Mouse (Mus musculus) kidney, postnatal 0 days (tissue): Measurements from ENCODE around the gene Tenm3. TPM values are rescaled to one million over a fixed set of nuclear protein-coding genes. Genes with fewer than 3 reads are reported as not detected.

ENCODE experiments used
- ATAC-seq: fragments of 200-750 bp; cut with Nextera tagmentation; replicated peaks from 2 replicates; pipeline ENCODE4 v1.8.0; 2017; ENCODE audit warnings: low read depth, moderate number of reproducible peaks, moderate TSS enrichment, moderate library complexity; ENCODE audit not compliant: low FRiP score
- DNase-seq: peaks from one replicate; pipeline ENCODE4 v3.0.0-alpha.2; 2016; ENCODE audit warnings: low spot score
- H3K27ac ChIP-seq: fragments of 300-500 bp; sonication (generic); 2 replicates; pipeline ENCODE4 v1.5.1; 2014; ENCODE audit warnings: mild to moderate bottlenecking
- H3K27me3 ChIP-seq: fragments of 300-500 bp; sonication (generic); 2 replicates; pipeline ENCODE4 v1.6.1; 2014; ENCODE audit warnings: low read length, mixed read lengths; ENCODE audit not compliant: insufficient read depth
- H3K36me3 ChIP-seq: fragments of 300-500 bp; sonication (generic); 2 replicates; pipeline ENCODE4 v1.6.1; 2014; ENCODE audit warnings: low read length, mixed read lengths; ENCODE audit not compliant: insufficient read depth
- H3K4me1 ChIP-seq: fragments of 300-500 bp; sonication (generic); replicated peaks from 2 replicates; pipeline ENCODE4 v1.6.1; 2014; ENCODE audit warnings: antibody characterized with exemption, low read length, mixed read lengths; ENCODE audit not compliant: insufficient read depth
- H3K4me2 ChIP-seq: fragments of 300-500 bp; sonication (generic); 2 replicates; pipeline ENCODE4 v1.6.1; 2014; ENCODE audit warnings: mild to moderate bottlenecking, low read length, moderate library complexity, mixed read lengths
- H3K4me3 ChIP-seq: fragments of 300-500 bp; sonication (generic); replicated peaks from 2 replicates; pipeline ENCODE4 v1.5.1; 2014; ENCODE audit warnings: low read depth, low read length
- H3K9ac ChIP-seq: fragments of 300-500 bp; sonication (generic); 2 replicates; pipeline ENCODE4 v1.6.1; 2014; ENCODE audit warnings: low read depth, low read length
- H3K9me3 ChIP-seq: fragments of 300-500 bp; sonication (generic); replicated peaks from 2 replicates; pipeline ENCODE4 v1.6.1; 2016; ENCODE audit warnings: low read length, inconsistent platforms, mixed read lengths
- CTCF ChIP-seq: IDR thresholded peaks from 2 replicates; pipeline ENCODE4 v1.5.1; 2016; ENCODE audit warnings: antibody characterized with exemption, low read depth, mild to moderate bottlenecking, moderate library complexity
- WGBS: fragments of 180-500 bp; shearing (Covaris S2); extraction: QIAGEN DNeasy Blood & Tissue Kit; methylation state at CpG from one replicate; pipeline ENCODE4 v1.1.7; 2014; 5-methylcytosine and 5-hydroxymethylcytosine counted together
- polyA plus RNA-seq: library from polyadenylated mRNA; unstranded; fragments of >200 nt; fragmentation: Nextera tagmentation; extraction: Ambion mirVana; gene quantifications from 2 replicates; pipeline ENCODE4 v1.2.1, GENCODE M21; 2015

Tenm3 gene
- polyA plus RNA-seq, 1 experiment from 2014 or later: 15.3 TPM

- H3K4me3 ChIP-seq: no peak overlapping the region
- 90% methylated on average over 4 of the region's 4 CpGs for WGBS
Observed at GRCm38 (mm10) chr8:48445690-48446089, 398.1 kb downstream of the Tenm3 start.

GRCm38 (mm10) chr8:48439491-48439890 lies 404.3 kb downstream of the Tenm3 start:
- DNase-seq: peak; percentile 60
- Histone ChIP-seq H3K4me1 (no peaks in the 10 kb centered on the region), H3K9ac (no peak overlapping the region), H3K4me2 (no peak overlapping the region), H3K36me3 (no peaks in the 10 kb centered on the region), H3K27ac (no peak overlapping the region), H3K9me3 (no peaks in the 10 kb centered on the region), H3K27me3 (no peaks in the 10 kb centered on the region), H3K4me3 (no peak overlapping the region)
- no peak for ATAC-seq
- no peak for TF ChIP-seq CTCF
- WGBS: 69% methylated on average over 12 of the region's 12 CpGs

More at GRCm38 (mm10) chr8:48445690-48446089, 398.1 kb downstream of the Tenm3 start:
- Histone ChIP-seq H3K4me2 (no peak overlapping the region), H3K36me3 (no peaks in the 10 kb centered on the region), H3K9me3 (no peaks in the 10 kb centered on the region), H3K4me1 (peaks cover 2% of the 10 kb centered on the region; the same call in 1 of the 2 replicates), H3K27me3 (no peaks in the 10 kb centered on the region), H3K9ac (no peak overlapping the region), H3K27ac (no peak overlapping the region)
- ATAC-seq (no peak), DNase-seq (no peak)
- no peak for TF ChIP-seq CTCF

GRCm38 (mm10) chr8:48437523-48438207 lies 406.1 kb downstream of the Tenm3 start:
- TF ChIP-seq CTCF: no peak
- Histone ChIP-seq H3K36me3 (no peaks in the 10 kb centered on the region), H3K9me3 (no peaks in the 10 kb centered on the region), H3K4me2 (no peak overlapping the region), H3K27ac (no peak overlapping the region), H3K9ac (no peak overlapping the region), H3K4me1 (no peaks in the 10 kb centered on the region), H3K27me3 (no peaks in the 10 kb centered on the region), H3K4me3 (no peak overlapping the region)
- no peak for ATAC-seq
- WGBS: 53% methylated on average over 16 of the region's 16 CpGs
- DNase-seq: no peak

DNA sequence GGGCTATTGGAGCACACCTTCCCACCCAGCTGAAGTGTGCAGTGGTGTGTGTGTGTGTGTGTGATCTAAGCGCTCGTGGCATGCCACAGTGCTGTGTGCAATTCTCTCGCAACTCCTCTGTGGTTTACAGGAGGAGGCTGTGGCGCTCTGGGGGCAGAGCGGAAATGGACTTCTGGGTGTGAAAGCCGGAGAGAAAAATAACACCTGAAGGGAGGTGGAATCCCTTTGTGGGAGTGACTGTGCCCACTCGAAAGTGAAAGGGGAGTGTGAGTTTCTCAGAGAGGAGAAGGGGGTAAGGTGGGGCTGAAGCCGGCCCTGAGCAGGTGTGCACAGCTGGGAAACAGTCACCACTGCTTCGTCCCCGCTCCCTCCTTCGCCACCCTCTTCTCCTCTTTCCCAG lies 418.6 kb downstream of the Tenm3 start:
- no peak for DNase-seq
- no peaks in the 10 kb centered on the region for H3K36me3 ChIP-seq
- 0 out of 2 replicates have a peak overlapping the region, but pooled peaks have one; percentile 2 for H3K4me3 ChIP-seq
- H3K27me3 ChIP-seq: no peaks in the 10 kb centered on the region
- ATAC-seq: no peak
- no peaks in the 10 kb centered on the region for H3K9me3 ChIP-seq
- TF ChIP-seq CTCF: no peak
- no peaks in the 10 kb centered on the region for H3K4me1 ChIP-seq
- no peak overlapping the region for H3K9ac ChIP-seq
- peak overlapping the region; percentile 32 for H3K4me2 ChIP-seq
- 35% methylated on average over 11 of the region's 11 CpGs for WGBS
- no peak overlapping the region for H3K27ac ChIP-seq

DNA sequence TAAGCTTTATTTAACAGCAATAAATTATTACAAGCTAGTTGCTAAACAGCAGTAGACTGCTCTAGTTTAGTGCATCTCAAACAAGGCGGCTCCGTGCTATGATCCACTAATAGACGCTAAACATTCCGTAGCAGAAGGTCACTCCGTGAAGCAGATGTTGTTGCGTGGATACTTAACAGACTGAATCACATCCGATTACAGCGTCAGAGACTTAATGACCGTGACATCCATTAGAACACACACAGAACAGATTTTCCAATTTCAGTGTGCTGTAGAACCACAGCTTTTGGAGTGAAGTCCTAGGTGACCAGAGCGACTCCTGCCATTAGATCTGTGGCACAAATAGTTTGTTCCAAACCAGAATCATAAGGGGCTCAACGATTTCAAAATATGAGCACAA lies 426.0 kb downstream of the Tenm3 start:
- Histone ChIP-seq H3K9ac (no peak overlapping the region), H3K9me3 (no peaks in the 10 kb centered on the region), H3K27ac (no peak overlapping the region), H3K4me3 (no peak overlapping the region), H3K4me1 (no peaks in the 10 kb centered on the region), H3K4me2 (no peak overlapping the region), H3K36me3 (no peaks in the 10 kb centered on the region), H3K27me3 (no peaks in the 10 kb centered on the region)
- 40% methylated on average over 11 of the region's 11 CpGs for WGBS
- ATAC-seq (no peak), DNase-seq (peak; percentile 13)
- no peak for TF ChIP-seq CTCF

DNA sequence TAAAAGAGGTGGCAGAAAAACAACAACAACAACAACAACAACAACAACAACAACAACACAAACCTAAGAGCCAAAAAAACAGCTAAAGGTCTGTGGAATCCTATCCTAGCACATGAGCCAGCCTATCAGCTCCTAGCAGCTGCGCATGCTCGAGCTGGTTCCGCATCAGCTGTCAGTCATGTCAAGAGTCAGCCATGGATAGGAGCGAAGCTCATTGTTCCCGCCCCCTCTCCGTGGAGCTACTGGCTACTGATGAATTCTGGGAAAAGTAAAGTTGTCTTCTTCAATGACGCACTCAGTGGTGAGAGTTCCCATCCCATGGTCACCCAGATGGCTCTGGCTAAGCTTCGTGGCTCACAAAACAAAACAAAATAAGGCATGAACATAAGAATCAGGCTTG lies 432.8 kb downstream of the Tenm3 start:
- no peak for TF ChIP-seq CTCF
- H3K4me2 ChIP-seq: no peak overlapping the region
- no peak overlapping the region for H3K27ac ChIP-seq
- H3K4me1 ChIP-seq: no peaks in the 10 kb centered on the region
- no peak overlapping the region for H3K4me3 ChIP-seq
- H3K9ac ChIP-seq: no peak overlapping the region
- no peaks in the 10 kb centered on the region for H3K9me3 ChIP-seq
- H3K27me3 ChIP-seq: no peaks in the 10 kb centered on the region
- ATAC-seq (no peak; the same call in 1 of the 2 replicates), DNase-seq (no peak)
- 94% methylated on average over 8 of the region's 8 CpGs for WGBS
- no peaks in the 10 kb centered on the region for H3K36me3 ChIP-seq
